Mouse (Mus musculus) T-helper 17 cell (primary cell): ENCODE data around the gene Lrmp.

ENCODE experiments used
- in situ Hi-C, 2 experiments: fragments of 300-600 bp; cut with MboI, MseI; formaldehyde crosslinking; loops; 1 replicate in 1 of 2; 2 replicates in 1 of 2; pipeline ENCODE4 v1.15.1; 2025; ENCODE audit warnings: high pct_unique_total_duplicates in 2 of 2

Lrmp gene

GRCm38 (mm10) chr6:145115476-145116097 lies at the start of gene Lrmp:
Lrmp (plus strand) TSS chr6:145115653.
- in situ Hi-C loops, result no loop called here

- in situ Hi-C loops, result loop anchor here in 1 of 2 experiments (10.0 kb wide), 1 partner anchor 278 kb away; no protein-coding TSS in a partner anchor
Measured at GRCm38 (mm10) chr6:145066416-145066815, 49.0 kb upstream of the Lrmp start.

DNA sequence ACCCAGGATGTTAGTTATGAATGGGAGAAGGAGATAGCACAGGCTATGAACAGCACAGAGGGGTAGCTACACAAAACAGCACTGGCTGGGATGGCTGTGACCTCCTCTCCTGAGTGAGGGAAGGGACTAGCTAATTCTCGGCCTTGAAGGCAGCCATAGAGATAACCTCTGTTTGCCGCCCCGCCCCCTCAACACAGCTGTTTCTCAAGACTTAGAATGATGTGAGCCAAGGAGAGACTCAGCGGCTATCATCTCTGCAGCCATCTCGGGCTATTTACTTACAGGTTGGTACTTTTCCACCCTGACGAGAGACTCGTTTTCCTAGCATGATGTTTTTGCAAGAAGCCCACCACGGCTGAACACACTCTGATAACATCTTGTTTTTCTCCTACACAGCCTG lies 47.8 kb upstream of the Lrmp start:
- in situ Hi-C loops, result loop anchor here in 1 of 2 experiments (10.0 kb wide), 1 partner anchor 277 kb away; no protein-coding TSS in a partner anchor

DNA sequence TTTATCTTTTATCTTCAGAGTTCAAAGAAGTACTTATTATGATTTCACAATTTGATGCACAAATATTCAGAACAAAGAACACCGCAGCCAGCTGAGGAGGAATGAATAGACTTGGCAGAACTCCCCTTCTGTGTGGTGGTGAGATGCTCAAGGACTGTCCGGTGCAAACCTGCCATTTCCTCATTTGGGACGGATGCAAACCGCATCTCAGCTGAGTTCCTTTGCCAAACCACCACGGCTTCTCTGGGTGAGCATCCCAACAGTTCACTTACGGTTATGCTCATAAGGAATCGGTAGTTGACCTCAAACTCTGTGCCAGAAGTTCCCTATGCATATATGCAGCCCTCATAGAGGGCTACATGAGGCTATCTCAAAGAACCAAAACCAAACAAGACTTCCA lies 46.1 kb upstream of the Lrmp start:
- in situ Hi-C loops, result loop anchor here in 1 of 2 experiments (10.0 kb wide), 1 partner anchor 275 kb away; no protein-coding TSS in a partner anchor

DNA sequence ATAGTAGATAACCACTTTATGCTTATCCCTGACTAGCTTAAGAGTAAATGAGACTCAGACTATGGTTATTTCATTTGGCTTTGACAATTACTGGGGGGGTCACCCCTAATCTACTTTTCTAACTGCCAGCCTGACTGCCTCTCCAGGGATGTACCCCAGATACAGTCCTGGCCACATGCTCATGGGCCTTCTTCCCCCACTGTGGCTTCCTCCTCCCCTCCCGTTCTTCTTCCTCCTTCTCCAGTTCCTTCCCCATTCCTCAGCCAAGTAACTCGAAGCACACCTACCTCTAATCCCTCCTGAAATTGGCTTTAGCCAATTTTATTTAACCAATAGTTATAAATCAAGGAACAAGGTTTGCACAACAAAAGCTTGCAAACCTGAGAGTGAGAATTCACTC lies 45.5 kb upstream of the Lrmp start:
- in situ Hi-C loops, result loop anchor here in 1 of 2 experiments (10.0 kb wide), 2 partner anchors 55 to 275 kb away; no protein-coding TSS in a partner anchor

- in situ Hi-C loops, result loop anchor here in 1 of 2 experiments (10.0 kb wide), 1 partner anchor 50 kb away; no protein-coding TSS in a partner anchor
Measured at GRCm38 (mm10) chr6:145074461-145074860, 41.0 kb upstream of the Lrmp start.

DNA sequence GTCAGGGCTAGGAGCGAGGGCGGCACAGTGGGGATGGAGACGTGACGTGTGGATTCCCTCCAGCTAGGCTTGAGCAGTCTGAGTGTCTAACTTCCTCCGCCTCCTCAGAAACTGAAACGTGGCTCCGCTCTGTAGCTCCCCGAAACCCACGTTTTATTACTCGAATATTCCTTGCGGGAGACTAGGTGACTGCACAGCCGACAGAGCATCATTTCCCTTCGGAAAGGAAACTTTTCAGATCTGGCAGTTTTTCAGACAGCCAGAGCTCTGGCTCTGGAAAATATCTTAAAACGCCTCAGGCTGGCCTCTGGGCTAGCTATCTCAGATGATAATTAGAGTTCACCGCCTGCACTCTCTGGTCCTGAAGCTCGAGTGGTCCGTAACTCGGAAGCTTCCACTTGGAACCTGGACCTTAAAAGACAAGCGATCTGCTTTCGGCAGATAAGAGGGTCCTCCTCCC lies 40.3 kb upstream of the Lrmp start:
- in situ Hi-C loops, result loop anchor here in 1 of 2 experiments (10.0 kb wide), 1 partner anchor 50 kb away; no protein-coding TSS in a partner anchor

GRCm38 (mm10) chr6:145075548-145076224 lies 39.8 kb upstream of the Lrmp start, which contains the start of gene Bcat1:
Bcat1 (minus strand) TSS chr6:145076184.
- in situ Hi-C loops, result loop anchor here in 1 of 2 experiments (10.0 kb wide), 1 partner anchor 49 kb away; no protein-coding TSS in a partner anchor

GRCm38 (mm10) chr6:145076286-145076685 lies 39.2 kb upstream of the Lrmp start:
- in situ Hi-C loops, result loop anchor here in 1 of 2 experiments (10.0 kb wide), 1 partner anchor 49 kb away; no protein-coding TSS in a partner anchor

GRCm38 (mm10) chr6:145079087-145079759 lies 36.2 kb upstream of the Lrmp start:
- in situ Hi-C loops, result loop anchor here in 1 of 2 experiments (10.0 kb wide), 1 partner anchor 46 kb away; no protein-coding TSS in a partner anchor

DNA sequence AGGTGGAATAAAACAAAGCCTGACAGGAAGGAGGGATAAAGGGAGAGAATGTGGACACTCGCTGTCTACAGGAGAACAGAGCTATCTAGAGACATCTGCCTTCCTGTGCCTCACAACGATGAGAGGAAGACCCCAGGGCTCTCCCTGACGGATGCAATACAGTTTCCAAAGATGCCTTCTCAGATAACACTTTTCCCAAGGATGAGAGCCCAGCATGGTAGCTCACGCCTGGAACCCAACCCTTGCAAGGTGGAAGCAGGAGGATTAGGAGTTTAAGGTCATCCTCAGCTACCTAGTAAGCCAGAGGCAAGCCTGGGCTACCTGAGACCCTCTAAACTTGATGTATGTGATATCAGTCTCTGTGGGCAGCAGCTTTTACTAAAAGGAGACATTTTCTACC lies 33.7 kb upstream of the Lrmp start:
- in situ Hi-C loops, result no loop called here

DNA sequence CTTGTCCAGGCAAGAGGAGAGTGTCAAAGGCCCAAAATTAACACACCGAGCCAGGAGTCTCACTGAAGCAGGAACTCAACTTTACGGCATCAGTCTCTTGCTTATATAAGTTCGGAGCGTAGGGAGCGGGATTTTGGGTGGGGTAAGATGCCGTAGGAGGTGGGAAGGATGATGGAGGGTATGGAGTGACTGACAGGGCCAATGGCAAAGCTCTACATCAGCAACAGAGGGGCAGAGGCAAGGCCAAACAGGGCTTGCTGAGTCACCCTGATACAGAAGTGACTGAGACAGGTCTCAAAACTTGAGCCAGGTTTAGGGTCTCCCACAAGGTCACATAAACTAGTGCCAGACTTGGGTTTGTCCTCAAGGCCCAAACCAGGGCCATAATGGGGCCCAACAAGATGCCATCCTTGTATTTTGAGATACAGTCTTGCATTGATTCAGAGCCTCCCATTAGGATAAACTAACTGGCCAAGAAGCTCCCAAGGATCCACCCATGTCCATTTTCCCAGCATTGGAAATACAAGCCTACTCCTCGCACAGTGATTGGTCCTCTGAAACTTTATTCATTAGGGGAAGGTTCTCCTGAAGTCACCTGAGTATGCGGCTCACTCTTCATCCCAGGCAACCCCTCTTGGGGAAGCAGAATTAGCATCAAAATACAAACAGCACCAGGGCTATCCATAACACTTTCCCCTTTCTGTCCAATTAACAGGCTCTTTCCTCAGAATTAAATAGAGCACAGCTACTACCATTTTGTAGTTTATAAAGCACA lies 30.9 kb upstream of the Lrmp start:
- in situ Hi-C loops, result no loop called here

- in situ Hi-C loops, result no loop called here
Measured at GRCm38 (mm10) chr6:145088451-145089113, 26.9 kb upstream of the Lrmp start.

- in situ Hi-C loops, result no loop called here
Measured at GRCm38 (mm10) chr6:145089373-145089772, 26.1 kb upstream of the Lrmp start.

DNA sequence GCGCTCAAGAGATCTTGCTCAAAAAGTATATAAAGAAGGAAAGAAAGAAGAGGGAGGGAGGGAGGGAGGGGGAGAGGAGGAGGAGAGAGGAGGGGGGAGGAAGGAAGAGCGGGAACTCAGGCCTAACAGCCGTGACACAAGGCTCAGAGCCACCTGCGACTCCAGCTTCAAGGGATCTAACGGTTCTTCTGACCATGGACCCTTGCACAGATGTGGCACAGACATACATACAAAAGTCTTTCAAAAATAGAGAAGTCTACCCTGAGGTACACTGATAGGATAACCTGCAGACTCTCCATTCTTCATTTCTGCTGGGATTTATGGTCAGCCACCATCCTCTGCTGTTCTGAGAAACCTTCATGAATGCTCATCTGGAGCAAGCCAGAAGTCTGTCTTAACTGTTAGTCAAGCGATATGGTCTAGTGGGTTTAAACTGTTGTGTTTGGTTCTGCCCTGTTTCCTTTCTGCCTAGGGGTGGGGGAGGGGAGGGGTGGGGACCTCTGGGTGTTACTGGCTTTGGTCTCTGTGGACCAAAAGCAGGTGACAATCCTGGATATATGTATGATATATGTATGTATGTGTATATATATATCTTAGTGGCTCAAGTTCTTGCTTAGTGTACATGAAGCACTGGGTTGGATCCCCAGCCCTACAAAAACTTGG lies 25.1 kb upstream of the Lrmp start:
- in situ Hi-C loops, result loop anchor here (5.0 kb wide), 1 partner anchor 97 kb away; no protein-coding TSS in a partner anchor

DNA sequence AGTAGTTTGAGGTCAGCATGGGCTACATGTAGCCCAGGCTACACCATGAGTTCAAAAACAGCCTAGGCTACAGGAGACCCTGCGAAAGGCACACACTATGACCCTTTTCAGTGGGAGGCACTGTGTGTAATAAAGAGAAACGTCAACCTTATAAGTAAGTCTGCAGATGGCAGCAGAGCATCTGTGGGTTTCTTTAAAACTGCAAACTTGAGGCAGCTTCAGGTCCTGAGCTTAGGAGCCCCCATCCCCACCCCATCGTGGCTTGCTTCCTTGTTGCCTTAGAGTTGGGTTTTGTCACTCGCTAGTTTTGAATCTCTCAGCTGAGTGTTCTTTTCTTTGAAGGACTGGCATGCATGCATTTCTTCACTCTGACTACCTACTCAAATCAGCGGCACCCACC lies 24.5 kb upstream of the Lrmp start:
- in situ Hi-C loops, result loop anchor here (5.0 kb wide), 1 partner anchor 96 kb away; no protein-coding TSS in a partner anchor

- in situ Hi-C loops, result loop anchor here (5.0 kb wide), 1 partner anchor 95 kb away; no protein-coding TSS in a partner anchor
Measured at GRCm38 (mm10) chr6:145091998-145092397, 23.5 kb upstream of the Lrmp start.

GRCm38 (mm10) chr6:145093038-145093622 lies 22.3 kb upstream of the Lrmp start:
- in situ Hi-C loops, result loop anchor here (5.0 kb wide), 1 partner anchor 94 kb away; no protein-coding TSS in a partner anchor

GRCm38 (mm10) chr6:145094431-145094830 lies 21.0 kb upstream of the Lrmp start:
- in situ Hi-C loops, result loop anchor here (5.0 kb wide), 1 partner anchor 93 kb away; no protein-coding TSS in a partner anchor
